Mouse (Mus musculus) myocyte (in vitro differentiated cells): Measurements from ENCODE around the gene Psmf1.

ENCODE experiments used
- CEBPB ChIP-seq: IDR thresholded peaks from 2 replicates; pipeline ENCODE4 v1.6.1; 2011; ENCODE audit warnings: mild to moderate bottlenecking, moderate library complexity; ENCODE audit not compliant: poor library complexity, insufficient read depth, severe bottlenecking
- E2F4 ChIP-seq: IDR thresholded peaks from one replicate; pipeline ENCODE4 v1.6.1; 2011; ENCODE audit warnings: mild to moderate bottlenecking, control low read depth, moderate library complexity; ENCODE audit not compliant: insufficient read depth
- MAX ChIP-seq: IDR thresholded peaks from one replicate; pipeline ENCODE4 v1.6.1; 2011; ENCODE audit warnings: low read depth, mild to moderate bottlenecking, control low read depth
- POLR2A ChIP-seq: IDR thresholded peaks from one replicate; pipeline ENCODE4 v1.6.1; 2011; ENCODE audit warnings: low read depth, mild to moderate bottlenecking, control low read depth, moderate library complexity; ENCODE audit not compliant: insufficient read length
- POLR2AphosphoS2 ChIP-seq: IDR thresholded peaks from one replicate; pipeline ENCODE4 v1.6.1; 2011; ENCODE audit warnings: low read depth, control low read depth; ENCODE audit not compliant: insufficient read length
- TCF12 ChIP-seq: IDR thresholded peaks from one replicate; pipeline ENCODE4 v1.6.1; 2011; ENCODE audit warnings: mild to moderate bottlenecking, control low read depth; ENCODE audit not compliant: poor library complexity, insufficient read depth, severe bottlenecking
- TCF3 ChIP-seq: IDR thresholded peaks from one replicate; pipeline ENCODE4 v1.6.1; 2011; ENCODE audit warnings: low read depth, control low read depth; ENCODE audit not compliant: insufficient read length
- USF1 ChIP-seq: IDR thresholded peaks from one replicate; pipeline ENCODE4 v1.6.1; 2011; ENCODE audit warnings: low read depth, mild to moderate bottlenecking, control low read depth, moderate library complexity

DNA sequence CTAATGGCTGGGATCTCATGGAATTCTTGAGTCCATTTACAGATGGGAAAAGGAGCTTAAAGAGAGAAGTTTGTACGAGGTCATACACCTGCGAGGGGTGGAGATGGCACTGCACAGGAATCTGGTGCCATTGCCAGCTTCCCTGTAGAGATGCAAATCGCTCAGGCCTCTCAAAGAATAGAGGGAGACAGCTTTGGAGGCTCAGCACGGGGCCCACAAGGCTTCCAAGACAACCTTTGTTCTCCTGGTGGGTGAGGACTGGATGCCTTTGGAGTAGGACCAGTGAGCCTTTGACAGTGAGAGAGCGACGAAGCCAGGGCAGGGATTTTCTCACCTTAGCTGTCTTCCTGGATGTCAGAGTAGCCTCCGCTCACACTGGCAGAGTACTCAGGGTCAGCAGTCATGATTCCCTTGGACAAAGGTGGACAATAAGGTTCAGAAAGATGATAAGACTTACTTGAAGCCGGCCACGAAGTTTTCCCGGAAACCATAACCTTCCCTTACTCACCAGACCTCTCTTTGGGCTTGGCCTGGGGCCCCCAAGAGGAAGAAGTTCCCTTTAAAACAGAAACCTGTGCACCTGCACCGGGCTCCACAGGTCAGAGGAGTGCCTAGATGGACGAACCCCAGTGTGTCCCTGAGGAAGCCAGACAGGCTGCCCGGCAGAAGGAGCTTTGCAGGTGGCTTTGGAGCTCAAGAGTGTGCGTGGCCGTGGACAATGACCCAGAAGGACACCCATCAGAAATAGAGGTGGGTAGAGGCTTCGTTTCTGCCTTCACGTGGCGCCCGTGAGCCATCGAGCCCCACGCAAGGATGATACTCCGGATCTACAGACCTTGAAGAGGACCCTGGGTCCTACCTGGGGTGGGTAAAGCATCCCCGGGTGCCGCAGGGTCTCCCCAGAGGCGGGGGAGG lies 42.5 kb downstream of the Psmf1 start, which contains the start of gene Tmem74b:
- TF ChIP-seq POLR2A (no peak), POLR2AphosphoS2 (no peak), CEBPB (no peak), MAX (no peak), USF1 (no peak), TCF12 (no peak), E2F4 (no peak), TCF3 (no peak)
